Mouse (Mus musculus) stomach, postnatal 0 days (tissue): ENCODE measurements at regions not wholly inside any gene's neighbourhood (a gene's known extent, or its start where the extent isn't known, plus 50 kb on each side); places are given as distances from the start of the nearest gene placed in this dataset.

Source experiments
- ATAC-seq: fragments of 200-750 bp; cut with Nextera tagmentation; 2 replicates; pipeline ENCODE4 v1.8.0; 2017; ENCODE audit not compliant: low FRiP score, low TSS enrichment
- DNase-seq: peaks from one replicate; pipeline ENCODE4 v3.0.0-alpha.2; 2016; ENCODE audit warnings: low spot score
- H3K27ac ChIP-seq: fragments of 300-500 bp; sonication (generic); replicated peaks from 2 replicates; pipeline ENCODE4 v1.5.1; 2014; ENCODE audit warnings: mild to moderate bottlenecking, control low read depth
- H3K27me3 ChIP-seq: fragments of 300-500 bp; sonication (generic); 2 replicates; pipeline ENCODE4 v1.6.1; 2014; ENCODE audit warnings: low read length; ENCODE audit not compliant: control insufficient read depth, insufficient read depth
- H3K36me3 ChIP-seq: fragments of 300-500 bp; sonication (generic); 2 replicates; pipeline ENCODE4 v1.6.1; 2014; ENCODE audit warnings: low read length, mixed read lengths; ENCODE audit not compliant: control insufficient read depth, insufficient read depth
- H3K4me1 ChIP-seq: fragments of 300-500 bp; sonication (generic); replicated peaks from 2 replicates; pipeline ENCODE4 v1.6.1; 2014; ENCODE audit warnings: antibody characterized with exemption; ENCODE audit not compliant: control insufficient read depth, insufficient read depth
- H3K4me2 ChIP-seq: fragments of 300-500 bp; sonication (generic); replicated peaks from 2 replicates; pipeline ENCODE4 v1.6.1; 2014; ENCODE audit warnings: low read depth, mild to moderate bottlenecking, control low read depth, moderate library complexity
- H3K4me3 ChIP-seq: fragments of 300-500 bp; sonication (generic); 2 replicates; pipeline ENCODE4 v1.5.1; 2014; ENCODE audit warnings: low read depth, low read length, control low read depth
- H3K9ac ChIP-seq: fragments of 300-500 bp; sonication (generic); 2 replicates; pipeline ENCODE4 v1.6.1; 2014; ENCODE audit warnings: mild to moderate bottlenecking, low read length, control low read depth, mixed read lengths
- H3K9me3 ChIP-seq: fragments of 300-500 bp; sonication (generic); 2 replicates; pipeline ENCODE4 v1.6.1; 2016; ENCODE audit warnings: low read length; ENCODE audit not compliant: control insufficient read depth
- CTCF ChIP-seq: IDR thresholded peaks from 2 replicates; pipeline ENCODE4 v1.5.1; 2016; ENCODE audit warnings: antibody characterized with exemption, low read depth, mild to moderate bottlenecking, moderate library complexity
- EP300 ChIP-seq: optimal IDR thresholded peaks from 2 replicates; pipeline ENCODE3; 2016; ENCODE audit warnings: antibody characterized with exemption
- WGBS: fragments of 180-500 bp; shearing (Covaris S2); extraction: QIAGEN DNeasy Blood & Tissue Kit; methylation state at CpG from one replicate; pipeline ENCODE4 v1.1.7; 2014; 5-methylcytosine and 5-hydroxymethylcytosine counted together

DNA sequence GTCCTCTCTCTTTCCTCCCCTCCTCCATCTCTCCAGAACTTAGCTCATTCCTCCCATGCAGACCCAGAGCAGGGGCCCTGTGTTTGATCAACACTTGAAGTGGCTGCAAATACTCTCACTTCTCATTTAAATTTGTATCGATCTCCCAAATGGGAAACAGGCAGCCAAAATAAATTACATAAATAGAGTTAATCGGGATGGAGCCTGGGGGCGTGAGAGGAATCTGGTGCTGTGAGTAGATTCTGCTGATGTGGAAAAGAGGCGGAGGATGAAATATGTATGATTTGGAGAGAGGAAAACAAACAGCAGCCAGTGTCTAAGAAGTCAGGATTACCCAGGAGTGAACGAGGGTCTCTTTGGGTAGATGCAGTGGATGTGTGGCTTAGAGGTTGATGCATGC, 121.6 kb upstream of the Xylt1 start:
- Histone ChIP-seq H3K9me3 (no peaks in the 10 kb centered on the region), H3K4me1 (no peaks in the 10 kb centered on the region), H3K36me3 (no peaks in the 10 kb centered on the region), H3K4me2 (no peak overlapping the region), H3K27me3 (no peaks in the 10 kb centered on the region), H3K4me3 (no peak overlapping the region), H3K9ac (no peak overlapping the region), H3K27ac (no peak overlapping the region)
- 45% methylated on average over 5 of the region's 5 CpGs for WGBS
- TF ChIP-seq EP300: no peak
- TF ChIP-seq CTCF: no peak
- ATAC-seq (no peak), DNase-seq (no peak)

DNA sequence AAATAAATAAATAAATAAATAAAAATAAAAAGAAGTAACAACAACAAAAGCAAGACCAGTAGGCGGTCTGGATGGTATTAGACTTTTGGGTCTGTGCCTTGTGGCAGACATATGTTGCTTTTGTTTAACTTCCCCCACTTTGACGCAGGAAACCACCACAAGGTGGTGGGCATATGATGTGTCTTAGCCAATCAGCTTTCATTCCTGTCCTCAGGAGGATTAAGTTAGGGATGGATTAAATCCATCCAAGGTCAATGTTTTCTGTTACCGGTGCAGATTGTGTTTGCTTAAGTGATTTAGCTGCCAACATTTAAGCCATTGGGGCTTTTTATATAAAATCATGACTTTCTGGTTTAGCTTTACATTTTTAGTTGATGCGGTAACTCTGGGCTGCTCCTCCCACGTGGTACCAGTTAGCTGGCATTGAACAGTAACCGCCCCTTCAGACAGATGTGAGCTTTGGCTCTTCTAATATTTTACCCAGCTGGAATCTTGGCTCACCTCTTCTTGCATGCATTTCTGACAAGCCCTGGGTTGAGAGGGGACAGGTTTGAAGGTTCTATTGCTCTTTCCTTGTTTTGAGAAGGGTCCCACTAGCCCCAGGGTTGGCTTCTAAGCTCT, 121.0 kb upstream of the Xylt1 start:
- Histone ChIP-seq H3K4me2 (no peak overlapping the region), H3K27me3 (no peaks in the 10 kb centered on the region), H3K4me1 (no peaks in the 10 kb centered on the region), H3K9ac (no peak overlapping the region), H3K27ac (no peak overlapping the region), H3K9me3 (no peaks in the 10 kb centered on the region), H3K4me3 (no peak overlapping the region), H3K36me3 (no peaks in the 10 kb centered on the region)
- 53% methylated on average over 6 of the region's 6 CpGs for WGBS
- ATAC-seq (no peak), DNase-seq (no peak)
- TF ChIP-seq CTCF (no peak), EP300 (no peak)

DNA sequence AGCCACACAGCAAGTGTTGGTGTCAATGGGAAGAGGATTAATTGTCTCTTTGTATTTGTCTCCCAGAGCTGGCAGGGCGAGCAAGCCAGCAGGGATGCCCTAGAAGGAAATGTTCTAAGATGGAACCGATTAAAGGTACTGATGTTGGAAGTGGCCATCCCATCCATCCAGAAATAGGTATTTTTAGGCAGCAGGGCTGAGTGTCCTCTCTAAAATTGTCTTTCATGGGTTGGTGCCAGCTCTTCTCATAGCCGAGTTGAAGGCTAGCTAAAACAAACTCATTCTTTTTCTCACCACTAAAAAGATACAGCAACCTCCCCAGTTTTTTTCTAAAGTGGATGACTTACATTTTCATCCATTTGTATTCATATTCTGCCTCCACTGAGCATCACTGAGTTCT, 120.2 kb upstream of the Xylt1 start:
- no peak overlapping the region for H3K9ac ChIP-seq
- no peaks in the 10 kb centered on the region for H3K36me3 ChIP-seq
- DNase-seq: no peak
- WGBS: 46% methylated on average over 3 of the region's 3 CpGs
- no peaks in the 10 kb centered on the region for H3K9me3 ChIP-seq
- no peak for ATAC-seq
- no peaks in the 10 kb centered on the region for H3K4me1 ChIP-seq
- no peaks in the 10 kb centered on the region for H3K27me3 ChIP-seq
- TF ChIP-seq CTCF (no peak), EP300 (no peak)
- no peak overlapping the region for H3K4me2 ChIP-seq
- no peak overlapping the region for H3K4me3 ChIP-seq
- no peak overlapping the region for H3K27ac ChIP-seq

DNA sequence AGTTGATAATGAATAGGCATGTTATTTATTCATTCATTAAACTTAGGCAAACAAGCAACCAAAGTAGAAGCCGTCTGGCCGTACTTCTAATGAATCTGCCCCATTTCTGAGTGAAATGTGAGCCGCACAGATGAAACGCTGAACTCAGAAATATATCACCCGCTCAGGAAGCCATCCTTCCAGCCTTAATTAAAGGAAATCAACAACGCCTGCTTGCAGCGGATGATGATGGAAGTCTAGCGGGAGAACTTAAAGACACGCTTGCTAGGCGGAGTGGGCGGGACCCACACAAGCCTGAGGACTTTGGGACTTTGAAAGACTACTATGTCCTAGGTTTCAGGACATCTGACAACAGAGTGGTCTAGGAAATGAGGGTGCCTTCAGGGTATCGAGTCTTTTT, 117.7 kb upstream of the Xylt1 start:
- ATAC-seq (no peak), DNase-seq (no peak)
- no peaks in the 10 kb centered on the region for H3K36me3 ChIP-seq
- no peak overlapping the region for H3K4me2 ChIP-seq
- WGBS: 88% methylated on average over 12 of the region's 12 CpGs
- no peaks in the 10 kb centered on the region for H3K9me3 ChIP-seq
- H3K4me3 ChIP-seq: no peak overlapping the region
- H3K4me1 ChIP-seq: no peaks in the 10 kb centered on the region
- H3K9ac ChIP-seq: no peak overlapping the region
- no peak overlapping the region for H3K27ac ChIP-seq
- no peak for TF ChIP-seq CTCF
- TF ChIP-seq EP300: no peak
- H3K27me3 ChIP-seq: no peaks in the 10 kb centered on the region

DNA sequence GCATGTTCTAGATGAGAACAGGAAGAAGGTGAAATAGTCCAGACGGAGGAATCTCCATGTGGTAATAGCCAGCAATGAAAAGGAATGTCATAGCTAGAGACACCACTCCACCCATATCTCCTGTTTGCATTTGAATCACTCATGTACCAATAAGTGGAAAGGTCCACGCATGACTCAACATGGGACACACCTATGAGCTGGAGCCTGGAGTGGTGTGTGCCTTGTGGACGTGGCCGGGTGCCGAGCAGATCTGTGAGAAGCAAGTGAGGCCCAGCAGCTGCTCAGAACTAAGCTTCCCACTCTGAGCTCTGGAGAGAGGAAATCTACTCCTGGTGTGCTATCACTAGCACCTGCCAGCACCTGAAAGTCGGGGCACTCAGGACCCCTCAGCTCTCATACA, 116.4 kb upstream of the Xylt1 start:
- no peaks in the 10 kb centered on the region for H3K9me3 ChIP-seq
- no peak overlapping the region for H3K27ac ChIP-seq
- H3K4me2 ChIP-seq: no peak overlapping the region
- 67% methylated on average over 6 of the region's 6 CpGs for WGBS
- no peaks in the 10 kb centered on the region for H3K27me3 ChIP-seq
- no peaks in the 10 kb centered on the region for H3K4me1 ChIP-seq
- no peak overlapping the region for H3K9ac ChIP-seq
- no peaks in the 10 kb centered on the region for H3K36me3 ChIP-seq
- ATAC-seq (peak; percentile 76), DNase-seq (peak; percentile 38)
- no peak overlapping the region for H3K4me3 ChIP-seq
- no peak for TF ChIP-seq EP300
- TF ChIP-seq CTCF: no peak

DNA sequence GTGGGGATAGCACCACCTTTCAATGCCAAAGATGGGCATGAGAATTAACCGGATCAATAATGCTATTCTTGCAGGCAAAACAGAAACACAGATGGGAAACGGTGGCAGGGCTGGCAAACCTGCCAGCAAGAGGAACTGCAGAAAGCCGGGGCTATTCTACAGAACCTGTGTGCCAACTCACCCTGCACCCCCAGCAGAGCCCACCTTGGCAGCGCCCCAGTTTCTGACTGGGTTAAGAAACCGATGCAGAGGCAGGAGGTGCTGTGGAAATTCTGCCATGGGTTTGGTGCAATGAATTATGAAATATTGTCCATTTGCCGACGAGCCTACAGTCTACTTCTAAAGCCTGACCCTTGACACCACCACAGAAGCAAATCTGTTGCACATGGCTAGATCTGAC, 112.7 kb upstream of the Xylt1 start:
- TF ChIP-seq CTCF (no peak), EP300 (no peak)
- Histone ChIP-seq H3K4me1 (no peaks in the 10 kb centered on the region), H3K27ac (no peak overlapping the region), H3K9me3 (no peaks in the 10 kb centered on the region), H3K9ac (no peak overlapping the region), H3K4me2 (no peak overlapping the region), H3K4me3 (no peak overlapping the region), H3K27me3 (no peaks in the 10 kb centered on the region), H3K36me3 (no peaks in the 10 kb centered on the region)
- ATAC-seq (no peak), DNase-seq (no peak)
- 89% methylated on average over 7 of the region's 7 CpGs for WGBS
